Mouse (Mus musculus) kidney, adult 2 months (tissue): ENCODE measurements around the gene Jmjd1c. TPM values are rescaled to one million over a fixed set of nuclear protein-coding genes. Genes with fewer than 3 reads are reported as not detected.

ENCODE experiments used
- DNase-seq: peaks from one replicate; pipeline ENCODE4 v3.0.0; 2021
- H3K27ac ChIP-seq: fragments of 200-500 bp; 2 replicates; pipeline ENCODE4 v1.5.1; 2012; ENCODE audit warnings: low read depth, low read length, control low read depth, inconsistent platforms; ENCODE audit not compliant: insufficient read depth
- H3K27me3 ChIP-seq: fragments of 200-500 bp; replicated peaks from 2 replicates; pipeline ENCODE4 v1.6.1; 2012; ENCODE audit warnings: mild to moderate bottlenecking, moderate library complexity, low read length, inconsistent platforms; ENCODE audit not compliant: control insufficient read depth, insufficient read depth
- H3K36me3 ChIP-seq: fragments of 200-500 bp; 2 replicates; pipeline ENCODE4 v1.6.1; 2012; ENCODE audit warnings: mild to moderate bottlenecking, moderate library complexity, low read length, inconsistent platforms; ENCODE audit not compliant: control insufficient read depth, insufficient read depth
- H3K4me1 ChIP-seq: fragments of 200-500 bp; 2 replicates; pipeline ENCODE4 v1.6.1; 2011; ENCODE audit warnings: low read length; ENCODE audit not compliant: control insufficient read depth, insufficient read depth
- H3K4me3 ChIP-seq: fragments of 200-500 bp; 2 replicates; pipeline ENCODE4 v1.5.1; 2011; ENCODE audit warnings: mild to moderate bottlenecking, low read depth, low read length, control low read depth; ENCODE audit not compliant: insufficient read depth
- CTCF ChIP-seq: fragments of 200-500 bp; conservative IDR thresholded peaks from 2 replicates; pipeline ENCODE4 v1.5.1; 2011; ENCODE audit warnings: low read depth, mild to moderate bottlenecking, control low read depth, low read length, moderate library complexity, mixed read lengths; ENCODE audit not compliant: insufficient read depth, insufficient read length
- POLR2A ChIP-seq: fragments of 200-500 bp; IDR thresholded peaks from one replicate; pipeline ENCODE4 v1.6.1; 2011; ENCODE audit warnings: low read depth, low read length, control low read depth
- WGBS: fragments of 180-500 bp; shearing (Covaris S2); methylation state at CpG from one replicate; pipeline ENCODE4 v1.1.7; 2018; 5-methylcytosine and 5-hydroxymethylcytosine counted together
- polyA plus RNA-seq: library from polyadenylated mRNA; depleted of rRNA; stranded (reverse); fragments of >200 nt; gene quantifications from 2 replicates; pipeline ENCODE4 v1.2.3, GENCODE M21; 2012

Jmjd1c gene
- polyA plus RNA-seq, 1 experiment, result 9.4 TPM

DNA sequence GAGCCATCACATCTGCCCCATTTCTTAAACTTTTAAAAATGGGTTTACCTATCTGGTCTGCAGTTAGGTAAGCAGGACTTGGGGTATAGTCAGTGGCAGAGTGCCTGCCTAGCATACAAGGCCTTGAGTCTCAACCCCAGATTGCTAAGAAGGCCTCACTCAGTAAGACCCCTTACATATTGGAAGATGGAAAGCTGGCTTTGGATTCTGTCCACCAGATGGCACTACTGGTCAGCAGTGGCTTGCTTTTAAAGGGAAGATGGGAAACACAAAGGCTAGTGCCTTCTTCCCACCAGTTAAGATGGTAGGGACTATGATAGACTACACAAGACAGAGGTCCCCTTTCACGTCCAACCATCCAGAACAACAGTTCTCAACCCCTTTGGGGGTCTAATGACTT lies 168.9 kb downstream of the Jmjd1c start:
- WGBS, result 59% methylated on average over 1 of the region's 1 CpGs
- H3K36me3 ChIP-seq, result no peaks in the 10 kb centered on the region; the same call in none of the 2 replicates
- H3K27ac ChIP-seq, result no peak overlapping the region
- peak; percentile 67 for DNase-seq
- peak; percentile 65 for TF ChIP-seq CTCF
- no peak for TF ChIP-seq POLR2A
- H3K4me3 ChIP-seq, result no peak overlapping the region
- H3K27me3 ChIP-seq, result no peaks in the 10 kb centered on the region
- no peaks in the 10 kb centered on the region for H3K4me1 ChIP-seq

DNA sequence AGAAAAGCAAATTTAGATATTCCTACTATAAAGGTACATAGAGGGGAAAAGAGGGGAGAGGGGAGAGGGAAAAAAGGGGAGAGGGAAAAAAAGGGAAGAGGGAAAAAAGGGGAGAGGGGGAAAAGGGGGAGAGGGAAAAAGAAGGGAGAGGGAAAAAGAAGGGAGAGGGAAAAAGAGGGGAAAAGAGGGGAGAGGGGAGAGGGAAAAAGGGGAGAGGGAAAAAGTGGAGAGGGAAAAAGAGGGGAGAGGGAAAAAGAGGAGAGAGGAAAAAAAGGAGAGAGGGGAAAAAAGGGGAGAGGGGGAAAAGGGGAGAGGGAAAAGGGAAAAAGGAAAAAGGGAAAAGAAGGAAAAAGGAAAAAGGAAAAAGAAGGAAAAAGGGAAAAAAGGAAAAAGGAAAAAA lies 180.0 kb downstream of the Jmjd1c start:
- no peaks in the 10 kb centered on the region for H3K27me3 ChIP-seq
- no peak overlapping the region for H3K27ac ChIP-seq
- TF ChIP-seq POLR2A, result no peak
- TF ChIP-seq CTCF, result no peak
- H3K4me1 ChIP-seq, result peaks cover 6% of the 10 kb centered on the region
- H3K36me3 ChIP-seq, result peaks cover 5% of the 10 kb centered on the region
- no peak for DNase-seq
- H3K4me3 ChIP-seq, result no peak overlapping the region

DNA sequence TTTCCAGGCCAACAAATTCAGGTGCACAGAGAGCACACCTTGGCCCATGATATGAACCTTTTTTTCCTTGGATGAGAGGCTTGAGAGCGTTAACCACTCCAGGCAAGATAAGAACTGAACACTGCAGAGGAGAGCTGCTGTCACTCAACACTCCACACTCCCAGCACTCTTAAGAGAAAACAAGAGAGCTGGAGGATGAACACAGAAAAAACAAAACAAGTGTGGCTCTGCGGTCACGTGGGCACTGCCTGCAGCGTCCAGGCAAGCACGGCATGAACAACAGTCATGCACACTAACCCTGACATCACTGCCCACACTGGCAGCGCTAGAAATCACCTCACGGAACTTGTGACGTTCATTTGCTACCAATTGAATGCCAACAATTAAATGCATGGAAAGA lies 185.9 kb downstream of the Jmjd1c start:
- Histone ChIP-seq H3K27ac (no peak overlapping the region), H3K27me3 (no peaks in the 10 kb centered on the region), H3K4me1 (peaks cover 31% of the 10 kb centered on the region), H3K4me3 (no peak overlapping the region), H3K36me3 (no peaks in the 10 kb centered on the region)
- TF ChIP-seq POLR2A, result no peak
- no peak for TF ChIP-seq CTCF
- WGBS, result 27% methylated on average over 8 of the region's 8 CpGs
- DNase-seq, result peak; percentile 51

DNA sequence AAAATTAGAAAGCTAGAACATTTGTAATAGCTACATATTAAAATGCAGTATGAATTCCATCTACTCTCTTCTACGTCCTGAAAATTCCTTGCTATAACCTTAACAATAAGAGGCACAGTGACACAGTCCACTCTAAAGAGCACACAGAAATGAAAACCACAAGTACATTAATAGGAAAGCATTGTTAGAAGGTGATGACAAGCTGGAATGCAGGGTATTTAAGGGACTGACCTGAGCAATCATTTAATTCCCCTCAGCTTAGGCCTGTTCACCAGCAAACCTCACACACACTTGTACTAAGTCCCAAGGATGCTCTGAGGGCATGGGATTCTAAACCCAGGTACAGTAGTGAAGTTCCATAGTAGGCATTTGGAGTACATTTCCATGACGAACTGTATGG lies 186.6 kb downstream of the Jmjd1c start:
- TF ChIP-seq CTCF (no peak), POLR2A (no peak)
- Histone ChIP-seq H3K4me1 (peaks cover 31% of the 10 kb centered on the region), H3K27ac (no peak overlapping the region), H3K36me3 (no peaks in the 10 kb centered on the region), H3K27me3 (no peaks in the 10 kb centered on the region), H3K4me3 (no peak overlapping the region)
- 65% methylated on average over 2 of the region's 2 CpGs for WGBS
- no peak for DNase-seq

DNA sequence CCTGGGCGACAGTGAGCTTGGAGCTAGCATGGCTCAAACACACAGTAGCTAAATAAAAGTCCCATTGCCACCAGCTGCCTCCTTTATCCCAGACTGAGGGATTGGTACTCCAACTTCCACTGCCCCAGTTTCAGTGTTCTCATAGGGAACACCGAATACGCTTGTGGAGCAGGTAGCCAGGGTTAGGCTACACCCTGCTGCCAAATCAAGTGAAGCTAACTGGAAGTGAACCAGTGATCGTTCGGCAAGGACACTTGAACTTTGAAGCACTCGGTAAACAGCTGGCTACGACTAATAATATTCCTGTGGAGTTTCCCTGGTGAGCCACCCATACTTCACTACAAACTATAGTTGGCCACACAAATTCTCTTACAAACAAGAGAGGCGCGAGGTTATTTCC lies 187.6 kb downstream of the Jmjd1c start:
- Histone ChIP-seq H3K4me3 (peak overlapping the region; percentile 47), H3K27me3 (no peaks in the 10 kb centered on the region), H3K36me3 (no peaks in the 10 kb centered on the region), H3K4me1 (peaks cover 30% of the 10 kb centered on the region), H3K27ac (peak overlapping the region; percentile 43)
- 35% methylated on average over 9 of the region's 9 CpGs for WGBS
- no peak for TF ChIP-seq POLR2A
- TF ChIP-seq CTCF, result 0 out of 2 replicates have a peak, but pooled peaks have one; percentile 5
- DNase-seq, result peak; percentile 68

DNA sequence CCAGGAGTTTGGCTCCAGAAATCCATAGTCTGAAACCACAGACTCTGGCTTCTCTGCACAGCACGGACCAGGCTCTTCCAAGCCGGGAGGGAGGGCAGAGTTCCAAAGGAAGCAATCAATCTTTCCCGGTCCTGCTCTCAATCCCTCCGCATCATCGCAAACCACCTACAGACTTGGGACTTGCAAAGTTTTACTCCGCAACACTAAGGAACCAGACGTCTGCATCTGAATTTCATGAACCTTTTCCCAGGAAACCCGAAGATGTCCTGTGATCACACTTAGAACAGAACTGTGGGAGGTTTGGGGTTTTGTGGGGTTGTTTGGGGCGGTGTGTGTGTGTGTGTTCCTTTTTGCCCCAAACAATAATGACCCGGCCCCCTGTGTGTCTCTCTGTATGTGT lies 188.4 kb downstream of the Jmjd1c start:
- under 1% methylated on average over 10 of the region's 10 CpGs for WGBS
- Histone ChIP-seq H3K27me3 (no peaks in the 10 kb centered on the region), H3K27ac (peak overlapping the region; percentile 34), H3K36me3 (no peaks in the 10 kb centered on the region), H3K4me3 (peak overlapping the region; percentile 71), H3K4me1 (peaks cover 30% of the 10 kb centered on the region)
- peak; percentile 80 for DNase-seq
- TF ChIP-seq CTCF, result no peak
- no peak for TF ChIP-seq POLR2A

GRCm38 (mm10) chr10:67284761-67285175 lies 188.8 kb downstream of the Jmjd1c start:
- Histone ChIP-seq H3K27me3 (no peaks in the 10 kb centered on the region), H3K27ac (peak overlapping the region; percentile 34), H3K4me3 (peak overlapping the region; percentile 71), H3K4me1 (peaks cover 30% of the 10 kb centered on the region), H3K36me3 (no peaks in the 10 kb centered on the region)
- DNase-seq, result no peak
- no peak for TF ChIP-seq POLR2A
- no peak for TF ChIP-seq CTCF
- 1% methylated on average over 41 of the region's 41 CpGs for WGBS
